Mouse (Mus musculus) spleen, adult 2 months (tissue): ENCODE measurements around the gene Ptpro. TPM values are rescaled to one million over a fixed set of nuclear protein-coding genes. Genes with fewer than 3 reads are reported as not detected.

Experiments used
- DNase-seq, 2 experiments: peaks; one replicate each; pipeline versions ENCODE4 v3.0.0 to v3.0.0-alpha.2; 2012 to 2021; ENCODE audit warnings: low spot score in 2 of 2, low read depth in 1 of 2
- H3K27ac ChIP-seq: fragments of 200-500 bp; 2 replicates; pipeline ENCODE4 v1.5.1; 2012; ENCODE audit warnings: low read length, inconsistent platforms; ENCODE audit not compliant: insufficient read depth
- H3K27me3 ChIP-seq: fragments of 200-500 bp; 2 replicates; pipeline ENCODE4 v1.6.1; 2012; ENCODE audit warnings: mild to moderate bottlenecking, moderate library complexity, low read length, inconsistent platforms; ENCODE audit not compliant: control insufficient read depth, insufficient read depth
- H3K36me3 ChIP-seq: fragments of 200-500 bp; 2 replicates; pipeline ENCODE4 v1.6.1; 2012; ENCODE audit warnings: mild to moderate bottlenecking, low read length, inconsistent platforms; ENCODE audit not compliant: control insufficient read depth, insufficient read depth
- H3K4me1 ChIP-seq: fragments of 200-500 bp; 2 replicates; pipeline ENCODE4 v1.6.1; 2011; ENCODE audit warnings: inconsistent platforms; ENCODE audit not compliant: control insufficient read depth, insufficient read depth, insufficient read length
- H3K4me3 ChIP-seq: fragments of 200-500 bp; 2 replicates; pipeline ENCODE4 v1.5.1; 2011; ENCODE audit warnings: mild to moderate bottlenecking, inconsistent platforms; ENCODE audit not compliant: insufficient read depth, insufficient read length; ENCODE audit errors: extremely low read depth
- CTCF ChIP-seq: fragments of 200-500 bp; IDR thresholded peaks from 2 replicates; pipeline ENCODE4 v1.5.1; 2011; ENCODE audit warnings: mild to moderate bottlenecking, inconsistent platforms; ENCODE audit not compliant: insufficient read depth, insufficient read length, insufficient replicate concordance; ENCODE audit errors: extremely low read depth
- POLR2A ChIP-seq: fragments of 200-500 bp; IDR thresholded peaks from 2 replicates; pipeline ENCODE4 v1.6.1; 2011; ENCODE audit warnings: low read depth, low read length, inconsistent platforms
- WGBS: fragments of 180-500 bp; shearing (Covaris S2); methylation state at CpG from one replicate; pipeline ENCODE4 v1.1.7; 2018; 5-methylcytosine and 5-hydroxymethylcytosine counted together
- polyA plus RNA-seq: library from polyadenylated mRNA; depleted of rRNA; stranded (reverse); fragments of >200 nt; gene quantifications from 2 replicates; pipeline ENCODE4 v1.2.3, GENCODE M21; 2012

Ptpro gene
- polyA plus RNA-seq, 1 experiment: 3.1 TPM

- TF ChIP-seq CTCF: no peak
- no peak for TF ChIP-seq POLR2A
- Histone ChIP-seq H3K4me3 (no peak overlapping the region), H3K4me1 (no peaks in the 10 kb centered on the region), H3K27me3 (no peaks in the 10 kb centered on the region), H3K27ac (no peak overlapping the region), H3K36me3 (peaks cover 1% of the 10 kb centered on the region; the same call in 1 of the 2 replicates)
- DNase-seq: no peak
- WGBS: 85% methylated on average over 6 of the region's 6 CpGs
Observed at GRCm38 (mm10) chr6:137487443-137487842, 235.3 kb downstream of the Ptpro start.

DNA sequence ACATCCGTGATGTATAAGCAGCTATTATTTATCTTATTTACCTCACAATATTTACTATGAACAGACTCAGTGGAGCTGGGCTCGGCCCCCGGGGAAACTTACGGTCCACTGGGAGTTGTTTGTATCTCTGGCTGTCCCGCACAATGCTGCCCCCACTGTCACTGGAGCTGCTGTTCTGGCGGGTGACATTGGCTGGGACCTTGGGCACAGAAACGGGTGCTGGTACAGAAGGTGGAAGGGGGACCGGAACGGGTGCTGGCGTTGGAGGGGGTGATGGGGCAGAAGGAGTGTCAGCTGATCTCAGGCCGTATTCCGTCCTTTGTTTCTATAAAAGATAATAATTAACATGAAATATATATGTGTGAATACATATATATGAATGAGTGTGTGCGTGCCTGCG lies 238.0 kb downstream of the Ptpro start:
- no peaks in the 10 kb centered on the region for H3K27me3 ChIP-seq
- peaks cover 1% of the 10 kb centered on the region; the same call in 1 of the 2 replicates for H3K36me3 ChIP-seq
- H3K4me3 ChIP-seq: no peak overlapping the region
- no peak for DNase-seq
- TF ChIP-seq CTCF: no peak
- TF ChIP-seq POLR2A: no peak
- 94% methylated on average over 14 of the region's 14 CpGs for WGBS
- no peak overlapping the region for H3K27ac ChIP-seq
- H3K4me1 ChIP-seq: no peaks in the 10 kb centered on the region

- Histone ChIP-seq H3K4me1 (no peaks in the 10 kb centered on the region), H3K4me3 (no peak overlapping the region), H3K27me3 (no peaks in the 10 kb centered on the region), H3K27ac (no peak overlapping the region), H3K36me3 (peaks cover 1% of the 10 kb centered on the region; the same call in 1 of the 2 replicates)
- WGBS: 11% methylated on average over 2 of the region's 2 CpGs
- TF ChIP-seq POLR2A (no peak), CTCF (no peak)
- DNase-seq: no peak
Observed at GRCm38 (mm10) chr6:137491659-137492058, 239.5 kb downstream of the Ptpro start.

DNA sequence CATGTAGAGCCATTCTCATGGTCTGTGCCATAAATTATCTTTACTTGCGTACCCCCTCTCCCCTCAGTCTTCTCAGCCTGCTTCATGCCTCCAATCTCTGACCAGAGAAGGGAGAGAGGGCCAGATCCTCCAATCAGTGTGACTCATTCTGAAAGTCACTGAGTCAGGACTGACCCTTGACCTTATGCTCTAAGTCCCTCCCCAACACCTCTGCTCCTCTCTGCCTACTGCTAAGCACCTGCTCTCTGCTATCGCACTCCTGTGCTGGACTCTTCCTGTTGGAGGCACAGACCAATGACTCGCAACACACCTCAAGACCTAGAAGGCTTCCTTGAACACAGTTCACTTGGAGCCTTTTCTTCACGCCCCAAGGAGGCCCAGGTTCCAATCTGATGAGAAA lies 240.5 kb downstream of the Ptpro start:
- no peak overlapping the region for H3K4me3 ChIP-seq
- TF ChIP-seq CTCF: no peak
- no peak for TF ChIP-seq POLR2A
- no peak for DNase-seq
- H3K27ac ChIP-seq: no peak overlapping the region
- H3K4me1 ChIP-seq: no peaks in the 10 kb centered on the region
- 89% methylated on average over 4 of the region's 4 CpGs for WGBS
- H3K36me3 ChIP-seq: no peaks in the 10 kb centered on the region; the same call in 1 of the 2 replicates
- H3K27me3 ChIP-seq: no peaks in the 10 kb centered on the region

GRCm38 (mm10) chr6:137493211-137494135 lies 241.4 kb downstream of the Ptpro start:
- DNase-seq: no peak
- Histone ChIP-seq H3K27ac (no peak overlapping the region), H3K4me1 (no peaks in the 10 kb centered on the region), H3K36me3 (peaks cover under 1% of the 10 kb centered on the region), H3K4me3 (no peak overlapping the region), H3K27me3 (no peaks in the 10 kb centered on the region)
- WGBS: 93% methylated on average over 17 of the region's 17 CpGs
- TF ChIP-seq CTCF (no peak), POLR2A (no peak)

- H3K4me1 ChIP-seq: no peaks in the 10 kb centered on the region
- DNase-seq: no peak
- no peak overlapping the region for H3K4me3 ChIP-seq
- H3K27me3 ChIP-seq: no peaks in the 10 kb centered on the region
- TF ChIP-seq POLR2A (no peak), CTCF (no peak)
- H3K36me3 ChIP-seq: peaks cover 3% of the 10 kb centered on the region
- H3K27ac ChIP-seq: no peak overlapping the region
Observed at GRCm38 (mm10) chr6:137494136-137494475, 242.0 kb downstream of the Ptpro start.

- Histone ChIP-seq H3K27me3 (no peaks in the 10 kb centered on the region), H3K4me1 (no peaks in the 10 kb centered on the region), H3K36me3 (peaks cover 5% of the 10 kb centered on the region), H3K27ac (no peak overlapping the region), H3K4me3 (no peak overlapping the region)
- DNase-seq: no peak
- TF ChIP-seq CTCF: no peak
- no peak for TF ChIP-seq POLR2A
- WGBS: 88% methylated on average over 1 of the region's 1 CpGs
Observed at GRCm38 (mm10) chr6:137494801-137495200, 242.7 kb downstream of the Ptpro start.
